Mouse (Mus musculus) adrenal gland, postnatal 36 days (tissue): Measurements from ENCODE around the gene Clmn. TPM values are rescaled to one million over a fixed set of nuclear protein-coding genes. Genes with fewer than 3 reads are reported as not detected.
"Not testable (repeated sequence)": the region's sequence is repeated elsewhere in the genome, so short reads cannot be mapped to it uniquely, and the experiment has no call there.

Experiments used
- DNase-seq, 2 experiments: peaks; one replicate each; pipeline ENCODE4 v3.0.0; 2021; ENCODE audit warnings: mixed read lengths in 1 of 2
- total RNA-seq, 2 experiments: library from RNA; stranded (reverse); gene quantifications; 2 replicates each; pipeline ENCODE4 v1.2.3; 2021

Clmn gene
- total RNA-seq, 2 experiments from 2014 or later = 7.9 to 13.2 TPM

DNA sequence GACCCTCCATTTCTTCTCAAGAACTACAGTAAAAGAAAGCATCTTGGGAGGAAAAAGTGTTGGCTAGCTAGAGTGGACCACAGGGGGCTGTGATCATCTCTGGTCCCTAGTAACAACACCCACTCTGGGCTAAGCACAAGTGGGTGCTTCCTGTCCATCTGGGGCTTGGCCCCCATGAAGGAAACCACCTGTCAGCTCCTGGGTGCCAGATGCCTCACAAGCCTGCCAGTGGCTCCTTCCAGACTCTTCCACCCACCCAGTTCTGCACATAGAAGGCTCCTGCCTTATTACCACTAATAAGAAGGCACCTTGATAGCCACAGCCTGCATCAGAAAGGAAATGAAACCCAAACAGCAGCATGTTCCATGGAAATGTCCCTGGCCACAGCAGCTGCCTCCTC lies 26.4 kb downstream of the Clmn start:
- no peak for DNase-seq

DNA sequence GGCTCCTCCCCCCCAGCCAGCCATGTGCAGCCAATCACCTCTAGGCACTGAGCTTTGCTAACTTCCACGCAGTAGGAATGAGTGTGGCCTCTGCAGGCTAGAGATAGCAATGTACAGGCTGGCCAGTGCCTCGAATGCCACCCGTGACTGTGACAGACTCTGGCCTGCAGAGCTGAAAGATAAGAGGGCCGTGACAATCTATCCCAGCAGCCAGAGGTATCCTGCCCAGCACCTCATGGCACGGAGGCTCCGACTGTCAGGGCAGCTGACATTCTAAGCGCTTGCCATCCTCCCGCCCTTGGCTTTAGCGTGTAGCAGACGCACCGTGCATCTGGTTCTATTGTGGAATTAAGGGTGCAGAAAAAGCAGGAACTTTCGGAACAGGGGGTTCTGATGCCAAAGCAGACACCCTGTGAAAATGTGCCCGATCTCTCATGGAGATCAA lies 26.9 kb downstream of the Clmn start:
- DNase-seq = no peak

DNA sequence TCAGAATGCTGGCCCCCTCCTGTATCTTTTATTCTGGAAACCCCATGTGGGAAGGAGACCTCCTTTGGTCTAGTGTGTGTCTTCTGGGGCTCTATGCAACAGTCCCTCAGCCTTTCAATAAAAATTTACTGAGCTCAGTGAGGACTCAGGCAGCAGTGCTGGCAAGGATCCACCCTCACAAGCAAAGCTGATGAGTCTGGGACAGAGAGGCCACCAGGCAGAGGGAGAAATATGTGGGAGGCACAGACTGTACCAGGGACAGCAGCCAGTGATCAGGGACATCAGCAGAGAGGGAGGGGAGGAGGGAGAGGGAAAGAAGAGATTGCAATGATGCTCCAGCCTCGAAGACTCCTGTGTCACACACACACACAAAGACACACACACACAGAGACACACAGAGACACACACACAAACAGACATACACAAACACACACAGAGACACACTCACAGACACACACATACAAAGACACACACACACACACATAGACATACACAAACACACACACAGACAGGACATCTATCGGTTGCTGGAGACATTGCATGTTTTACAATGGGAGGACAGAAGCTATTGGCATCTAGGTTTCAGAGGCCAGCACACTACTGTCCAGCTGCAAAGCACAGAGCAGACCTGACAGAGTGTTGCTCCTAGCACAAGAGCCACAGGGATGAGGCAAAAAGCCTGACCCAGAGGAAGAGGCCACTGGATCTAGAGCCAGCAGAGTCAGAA lies 27.6 kb downstream of the Clmn start:
- peak in 1 of 2 experiments; percentile 70 for DNase-seq

DNA sequence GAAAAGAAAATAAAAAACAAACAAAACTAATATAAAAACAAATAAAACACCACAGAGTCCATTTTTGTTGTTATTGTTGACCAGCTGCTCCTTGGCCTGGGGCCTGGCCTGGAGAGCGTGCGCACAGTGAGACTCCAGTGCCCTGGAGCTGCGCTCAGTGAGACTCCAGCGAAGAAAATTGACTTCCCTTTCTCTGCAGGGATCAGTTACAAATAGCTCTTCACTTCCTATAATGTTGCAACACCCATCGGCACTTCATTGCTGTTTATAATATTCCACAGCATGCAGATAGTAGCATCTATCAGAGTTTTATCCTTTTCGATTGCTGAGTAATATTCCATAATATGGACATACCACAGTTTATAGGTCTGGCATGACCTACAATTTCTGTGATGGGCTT lies 28.6 kb downstream of the Clmn start:
- DNase-seq = no peak

DNA sequence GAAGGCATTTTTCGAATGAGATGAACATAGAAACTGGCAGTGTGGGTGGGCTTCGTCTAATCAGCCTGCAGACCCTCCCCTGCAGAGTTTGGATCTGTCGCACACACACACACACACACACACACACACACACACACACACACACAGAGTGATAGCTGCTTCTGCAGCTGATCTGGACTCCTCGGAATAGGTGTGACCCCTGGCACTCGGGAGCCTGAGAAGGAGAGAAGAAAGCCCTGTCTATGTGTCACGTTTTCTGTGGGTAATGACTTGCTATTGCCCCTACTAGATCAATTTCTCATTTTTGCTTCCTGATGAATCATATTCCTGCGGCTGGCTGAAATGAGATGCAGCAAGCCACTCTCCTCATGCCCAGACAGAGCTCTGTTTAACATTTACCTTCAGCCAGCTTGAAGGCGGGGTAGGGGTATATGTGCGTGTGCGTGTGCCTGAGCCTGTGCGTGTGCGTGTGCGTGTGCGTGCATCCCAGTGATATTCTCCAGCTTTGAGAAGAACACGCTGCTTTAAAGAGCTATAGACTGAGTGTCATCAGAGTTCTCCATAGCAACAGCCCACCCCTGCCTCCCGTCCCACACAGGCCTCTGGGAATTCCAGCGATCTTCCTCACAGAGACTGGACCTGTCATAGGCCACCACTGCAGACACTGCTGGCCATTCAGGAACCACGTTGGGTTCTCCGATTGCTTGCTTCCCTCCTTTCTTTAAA lies 29.3 kb downstream of the Clmn start:
- no peak for DNase-seq

DNA sequence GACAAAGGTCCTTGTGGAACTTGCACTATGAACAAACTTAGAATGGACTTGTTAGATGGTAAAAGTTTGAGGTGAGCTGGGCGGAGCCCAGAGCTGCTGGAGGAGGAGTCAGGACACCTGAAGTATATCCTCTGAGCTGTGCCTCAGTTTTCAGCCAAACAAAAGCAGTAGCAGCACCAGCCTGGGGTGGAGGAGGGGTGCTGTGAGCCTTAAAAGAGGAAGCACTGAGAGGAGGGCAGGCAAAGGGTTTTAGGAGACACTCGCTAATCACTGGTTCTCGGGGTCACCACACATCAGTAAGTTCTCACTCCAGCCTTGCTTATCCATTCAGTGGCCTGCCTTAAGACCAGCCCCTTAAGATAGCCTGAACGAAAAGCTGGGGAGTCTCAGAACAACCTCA lies 30.1 kb downstream of the Clmn start:
- DNase-seq = no peak

DNA sequence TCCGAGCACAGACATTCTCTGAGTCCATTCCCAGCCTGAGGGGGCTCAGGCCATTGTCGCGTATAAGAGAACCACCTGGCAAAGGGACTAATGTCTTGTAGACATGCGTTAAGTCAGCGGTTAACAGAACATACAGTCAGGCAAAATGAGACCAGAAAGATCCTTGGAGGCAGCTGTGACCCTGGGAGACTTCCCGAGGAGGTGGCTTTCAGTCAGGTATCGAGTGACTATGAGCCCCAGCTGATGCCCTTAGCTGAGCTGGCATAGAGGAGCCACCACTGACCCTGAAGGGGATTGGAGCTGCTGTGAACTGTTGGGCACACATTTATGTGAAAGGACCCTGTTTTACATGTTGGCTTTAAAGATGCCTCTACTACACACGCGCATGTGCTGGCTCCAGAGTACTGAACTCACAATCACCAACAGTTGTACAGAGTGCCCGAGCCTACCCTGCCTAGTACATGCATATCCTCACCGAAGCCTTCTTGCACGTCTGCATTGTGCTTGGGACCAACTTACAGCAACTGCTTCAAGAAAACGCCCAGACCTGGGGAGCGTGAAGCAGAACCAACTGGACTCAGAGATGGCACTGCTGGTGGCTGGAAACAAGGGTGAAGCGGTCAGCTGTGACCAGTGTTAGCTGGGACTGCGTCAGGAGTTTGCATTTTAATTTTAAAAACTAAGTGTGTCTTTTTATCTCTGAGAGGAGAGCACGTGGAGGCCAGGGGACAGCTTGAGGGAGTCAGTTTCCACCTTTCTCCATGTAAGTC lies 34.0 kb downstream of the Clmn start:
- no peak for DNase-seq

DNA sequence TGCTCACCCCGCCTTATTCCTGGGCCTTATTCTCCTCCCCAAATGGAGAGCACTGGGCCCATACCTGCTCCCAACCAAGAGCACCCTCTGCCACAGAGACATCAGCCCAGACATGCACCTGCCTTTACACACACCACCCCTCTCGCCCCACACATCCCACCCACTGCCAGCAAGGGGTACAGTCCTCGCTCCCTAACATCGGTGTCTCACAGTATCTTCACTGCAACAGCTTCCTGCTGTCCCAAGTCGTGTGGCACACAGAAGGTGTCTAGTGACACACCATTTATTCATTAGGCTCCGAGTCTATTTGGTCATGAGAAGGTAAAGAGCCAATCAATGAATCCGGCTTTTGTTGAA lies 34.6 kb downstream of the Clmn start:
- DNase-seq = no peak

DNA sequence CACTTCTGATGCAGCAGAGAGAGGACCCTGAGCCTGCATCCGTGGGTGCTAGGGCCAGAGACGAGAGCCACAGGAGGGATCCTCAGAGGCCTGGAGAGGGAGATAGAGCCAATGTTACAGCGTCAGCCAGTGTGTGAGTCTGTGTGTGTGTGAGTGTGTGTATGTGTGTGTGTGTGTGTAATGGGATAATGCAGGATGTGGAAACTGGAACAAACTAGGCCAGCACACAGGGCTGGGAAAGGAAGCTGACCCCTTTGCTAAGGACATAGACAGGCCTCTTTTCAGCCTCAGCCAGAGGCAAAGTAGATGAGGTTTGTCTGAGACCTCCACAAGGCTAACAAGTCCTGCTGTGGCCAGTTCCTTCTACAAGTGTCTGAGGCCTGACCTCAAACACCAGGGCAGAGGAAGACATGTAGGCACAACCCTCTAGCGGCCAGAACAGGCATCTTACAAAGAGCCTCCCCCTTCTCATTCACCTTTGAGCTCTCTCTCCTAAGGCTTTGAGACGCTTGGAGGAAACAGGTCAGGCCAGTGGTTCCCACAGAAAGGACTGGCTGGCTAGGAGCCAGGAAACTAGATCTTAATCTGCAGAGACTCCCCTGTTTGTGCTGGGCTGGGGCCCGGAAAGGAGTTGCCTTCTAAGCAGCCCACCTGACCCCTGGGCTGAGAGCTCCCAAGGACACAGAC lies 35.1 kb downstream of the Clmn start:
- peak; percentile 20 to 45 for DNase-seq

DNA sequence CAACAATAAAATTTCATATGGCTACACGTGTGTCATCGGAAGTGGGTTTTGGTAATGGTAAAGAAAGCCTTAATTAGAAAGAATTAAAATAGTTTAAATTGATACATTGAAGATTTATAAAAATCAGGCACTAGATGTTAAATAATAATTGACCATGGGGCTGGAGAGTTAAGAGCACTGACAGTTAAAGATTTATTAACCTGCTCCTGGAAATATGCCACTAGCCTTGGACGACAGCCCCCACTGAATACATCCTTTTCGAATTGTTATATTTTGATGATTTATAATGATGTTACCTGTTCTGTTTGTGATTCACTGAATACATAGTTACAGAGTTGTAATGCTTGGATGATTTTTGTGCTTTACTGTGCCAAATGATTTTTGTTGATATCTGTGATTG lies 35.9 kb downstream of the Clmn start:
- DNase-seq = not testable (repeated sequence)

DNA sequence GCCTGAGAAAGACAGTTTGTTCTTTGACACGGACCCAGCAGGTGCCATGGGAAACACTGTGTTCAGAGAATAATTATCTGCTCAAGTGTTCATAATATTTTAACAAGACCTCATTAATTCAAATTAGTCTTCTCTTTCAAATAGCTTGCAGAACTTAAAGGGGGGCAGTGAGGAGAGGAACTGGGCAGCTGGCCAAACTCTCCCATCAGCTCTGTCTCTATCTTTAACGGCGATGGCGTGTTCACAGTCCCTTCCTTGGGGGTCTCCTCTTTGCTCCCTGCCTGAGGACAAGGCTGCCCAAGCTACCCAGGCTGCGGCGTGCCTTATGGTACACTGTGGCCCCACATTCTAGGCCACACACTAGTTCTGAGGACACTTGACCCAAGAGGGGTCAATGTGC lies 37.2 kb downstream of the Clmn start:
- DNase-seq = no peak

DNA sequence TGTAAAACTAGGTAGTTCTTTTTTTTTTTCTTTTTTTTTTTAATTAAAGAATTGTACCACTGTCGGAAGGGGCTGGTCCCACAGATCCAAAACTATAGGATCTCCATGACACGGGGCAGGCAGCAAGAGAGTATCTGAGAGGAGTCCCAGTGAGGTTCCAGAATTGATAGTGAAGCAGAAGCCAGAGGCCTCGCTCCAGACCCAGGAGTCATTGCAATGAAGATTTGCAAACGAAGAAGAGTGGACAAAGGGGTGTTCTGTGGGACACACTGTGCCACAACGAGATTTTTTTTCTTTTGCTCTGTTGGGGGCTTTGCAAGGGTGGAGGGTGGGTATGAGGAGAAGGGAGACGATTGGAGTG lies 40.0 kb downstream of the Clmn start:
- no peak for DNase-seq

DNA sequence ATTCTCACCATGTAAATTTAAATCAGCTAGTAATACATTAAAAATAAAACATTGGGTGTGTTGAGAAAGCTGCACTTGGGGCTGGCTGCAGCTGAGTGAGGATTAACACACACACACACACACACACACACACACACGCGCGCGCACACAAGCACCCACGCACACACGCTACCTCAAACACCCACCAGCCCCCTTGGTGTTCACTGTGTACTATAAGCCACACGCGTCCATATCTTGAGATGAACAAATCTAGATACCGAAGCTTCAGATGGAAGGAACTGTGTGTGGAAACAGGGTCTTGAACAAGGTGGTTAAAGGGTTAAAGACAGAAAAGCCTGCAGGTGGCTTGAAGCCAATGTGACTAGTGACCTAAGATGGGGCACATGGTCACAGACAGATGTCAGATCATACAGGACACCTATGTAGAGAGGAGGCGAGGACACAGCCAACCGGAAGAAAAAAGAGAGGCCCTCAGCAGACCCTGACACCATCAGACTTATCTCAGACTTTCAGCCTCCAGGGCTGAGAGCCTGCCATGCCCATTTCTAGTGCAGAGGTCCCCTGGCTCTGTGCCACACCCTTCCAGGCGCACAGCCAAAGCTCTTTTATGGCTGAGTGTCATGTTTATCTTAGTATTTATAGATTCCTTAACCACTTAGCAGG lies 40.5 kb downstream of the Clmn start:
- peak; percentile 89 to 90 for DNase-seq

DNA sequence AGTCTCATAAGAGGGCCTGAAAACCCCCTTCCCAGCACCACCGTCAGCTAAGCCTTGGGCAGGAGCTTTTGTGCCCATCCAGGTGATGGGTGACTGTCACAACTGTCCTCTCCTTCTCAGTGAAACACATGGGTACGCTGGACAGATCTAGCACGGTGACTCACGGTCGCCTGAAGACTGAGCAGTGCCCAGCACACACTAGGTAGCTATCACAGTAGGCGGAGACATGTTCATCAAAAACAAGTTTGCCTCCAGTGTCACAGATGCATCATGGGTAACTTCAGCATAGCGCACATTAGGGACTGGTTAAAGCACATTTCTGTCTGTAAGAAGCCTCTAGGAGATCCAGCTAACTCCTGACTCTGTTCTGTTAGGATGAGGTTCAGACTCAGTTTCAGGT lies 41.2 kb downstream of the Clmn start:
- DNase-seq = no peak

DNA sequence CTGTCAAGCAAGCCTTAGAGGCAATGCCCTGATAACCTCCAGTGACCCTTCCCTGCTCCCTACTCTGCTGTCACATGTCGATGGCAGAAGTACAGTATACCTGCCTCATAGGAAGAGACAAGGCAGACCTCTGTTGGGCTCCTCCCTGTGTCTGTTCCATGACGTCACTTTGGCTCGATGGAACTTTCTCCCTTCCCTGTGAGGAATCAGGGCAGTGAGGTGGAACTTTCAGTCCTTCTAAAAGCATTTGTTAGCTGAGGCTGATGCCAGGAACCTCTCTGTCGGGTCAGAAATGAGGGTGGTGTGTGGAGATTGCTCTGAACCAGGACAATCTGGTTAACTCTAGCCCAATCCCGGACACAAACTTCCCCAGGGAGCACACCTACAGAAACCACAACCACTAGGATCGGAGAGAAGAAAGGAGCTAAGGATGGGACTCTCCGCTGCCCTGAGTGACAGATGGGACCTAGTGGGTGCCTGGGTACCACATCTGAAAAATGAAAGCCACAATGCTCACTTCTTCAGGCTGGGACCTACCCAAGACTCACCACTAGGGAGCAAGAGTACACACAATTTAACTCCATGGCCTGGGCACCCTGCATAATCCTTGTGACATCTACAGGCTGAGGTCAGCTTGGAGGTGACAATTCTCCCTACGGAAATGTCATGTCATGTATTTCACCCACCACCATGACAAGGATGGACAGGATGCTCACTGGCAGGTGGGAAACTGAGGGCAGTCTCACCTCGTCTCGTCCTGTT lies 41.9 kb downstream of the Clmn start:
- DNase-seq = no peak

DNA sequence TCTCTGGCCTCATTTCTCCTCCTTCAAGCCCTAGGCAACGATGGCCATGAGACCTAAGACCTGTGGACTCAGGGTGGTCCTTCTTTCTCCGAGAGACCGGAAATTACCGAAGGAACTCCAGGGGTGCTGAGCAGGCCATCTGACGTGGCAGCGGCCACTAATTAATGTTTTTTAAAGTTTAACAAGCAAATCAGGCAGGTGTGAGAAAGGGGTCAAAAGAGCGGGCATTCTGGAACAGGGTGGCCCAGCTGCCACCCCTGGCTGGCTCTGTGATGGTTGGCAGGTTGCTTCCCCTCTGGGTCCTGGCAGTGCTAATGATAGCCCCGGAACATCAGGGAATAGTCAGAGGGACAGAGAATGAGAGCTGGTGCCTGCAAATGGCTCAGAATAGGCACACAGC lies 42.7 kb downstream of the Clmn start:
- DNase-seq = no peak

DNA sequence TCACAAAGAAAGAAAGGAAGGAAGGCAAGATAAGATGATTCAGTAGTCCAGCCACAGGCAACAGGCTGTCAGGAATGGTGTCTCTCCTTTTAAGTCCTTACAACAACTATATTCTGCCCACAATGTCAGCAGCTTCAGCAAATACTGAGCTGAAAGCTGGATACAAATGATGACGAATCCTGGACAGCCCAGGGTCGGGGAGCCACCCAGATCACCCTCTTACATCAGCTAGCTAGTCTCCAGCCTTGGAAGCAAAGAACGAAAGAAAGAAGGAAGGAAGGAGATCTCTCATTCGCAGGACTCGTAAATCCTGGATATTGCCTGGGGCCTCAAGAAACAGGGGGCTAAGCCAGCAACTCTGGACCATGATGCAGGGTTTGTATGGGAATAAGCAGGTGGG lies 44.8 kb downstream of the Clmn start:
- DNase-seq = peak in 1 of 2 experiments; percentile 46

DNA sequence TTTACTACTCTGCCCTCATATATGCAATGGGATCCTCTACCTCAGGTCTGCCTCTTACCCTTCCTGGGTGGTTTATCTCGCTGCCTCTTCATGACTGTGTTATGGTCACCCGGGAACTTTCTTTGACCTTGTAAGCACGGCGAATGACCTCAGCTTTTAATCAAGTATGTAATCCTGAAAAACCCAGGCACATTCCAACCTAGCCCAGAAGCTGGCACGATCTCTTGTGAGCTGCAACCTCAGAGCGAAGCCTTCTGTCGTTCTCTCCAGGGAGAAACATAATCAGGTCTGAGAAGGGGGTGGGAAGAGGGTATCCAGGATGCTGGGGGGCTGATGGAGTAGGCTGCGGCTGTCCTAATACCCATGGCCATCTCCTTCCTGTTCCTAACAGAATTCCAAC lies 45.8 kb downstream of the Clmn start:
- DNase-seq = peak; percentile 38 to 39

DNA sequence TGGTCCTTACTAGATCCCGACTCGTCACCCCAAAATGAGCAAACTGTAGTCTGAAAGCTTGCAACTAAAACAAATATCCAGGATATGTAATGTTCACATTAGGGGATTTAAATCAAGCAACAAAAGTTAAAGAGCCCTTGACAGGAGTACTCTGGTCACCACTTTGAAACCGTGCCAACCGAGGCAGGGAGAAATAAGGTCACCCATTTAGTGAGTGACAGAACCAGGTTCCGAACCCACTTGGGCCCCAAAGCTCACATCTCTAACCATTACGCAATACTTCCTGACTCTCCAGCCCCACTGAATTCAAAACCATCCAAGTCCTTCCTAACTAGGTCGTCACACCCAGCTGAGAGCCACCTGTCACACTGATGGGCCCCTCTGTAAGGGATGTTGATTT lies 46.8 kb downstream of the Clmn start:
- DNase-seq = peak; percentile 65 to 76

DNA sequence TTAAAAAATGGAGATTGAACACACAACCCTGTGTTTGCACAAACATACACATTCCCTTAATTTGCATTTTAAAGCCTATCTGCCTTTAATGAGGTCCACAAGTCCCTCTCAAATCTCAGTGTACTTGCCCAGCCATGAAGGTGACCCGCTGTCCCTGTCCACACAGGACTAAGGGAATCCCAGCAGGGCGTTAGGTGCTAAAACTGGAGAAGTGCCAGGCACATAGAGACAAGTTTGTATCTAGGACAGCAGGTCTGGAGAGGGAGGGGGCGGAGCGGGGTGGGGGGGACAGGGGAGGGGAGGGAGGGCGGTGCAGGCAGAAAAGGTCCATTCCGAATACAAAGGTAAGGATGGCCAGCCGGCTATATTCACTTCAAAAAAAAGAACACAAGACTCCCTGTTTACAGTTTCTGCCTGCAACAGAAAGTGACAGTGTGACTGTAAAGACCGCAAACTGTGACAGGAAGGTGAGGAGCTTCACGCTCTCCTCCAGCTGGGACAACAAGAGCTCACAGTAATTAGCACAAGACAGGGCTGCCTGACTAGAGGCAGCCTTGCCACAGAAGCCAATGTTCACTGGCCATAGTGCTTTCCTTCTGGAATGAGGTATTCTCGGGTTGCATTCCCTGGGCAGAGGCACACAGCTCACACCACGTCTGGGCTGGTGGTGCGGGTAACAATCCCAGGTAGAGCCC lies 47.6 kb downstream of the Clmn start:
- DNase-seq = peak in 1 of 2 experiments; percentile 35

DNA sequence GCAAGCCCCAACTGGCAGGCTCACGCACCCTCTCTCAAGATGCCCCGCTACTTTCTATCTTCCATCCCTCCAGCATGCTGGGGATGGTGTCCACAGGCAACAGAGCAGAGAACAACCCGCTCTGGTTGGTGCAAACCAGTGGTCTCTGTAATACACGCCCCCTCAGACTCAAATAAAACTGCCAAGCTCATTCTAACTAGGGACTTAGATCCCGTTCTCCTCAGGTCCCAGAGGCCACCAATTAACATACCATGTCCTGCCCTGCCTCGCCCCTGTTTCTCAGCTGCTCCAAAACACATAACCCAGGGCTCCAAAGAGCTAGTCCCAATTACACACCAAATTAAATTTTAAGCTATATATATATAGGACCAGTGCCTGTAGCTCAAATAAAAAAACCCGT lies 50.6 kb downstream of the Clmn start:
- DNase-seq = no peak
